9 mouse cellular contexts compared by ENCODE assay signal in genomic region chr14:26486416-26487198, GRCm38 (mm10). TPM values are rescaled to one million over a fixed set of nuclear protein-coding genes. Genes with fewer than 3 reads are reported as not detected.
DNase-seq lines count a peak whose midpoint lies in the region; ATAC-seq and TF ChIP-seq lines count a peak whose summit lies in the region.
"Had no signal": no experiment of that assay in that cellular context is flagged by ENCODE, and none has a peak within 500 bp of the region (broad histone marks: within the 10 kb centered on the region; RNA-seq: fewer than 3 reads in every experiment).

No protein-coding gene starts in this region.

- WGBS in forebrain, embryonic 14.5 days, result 51% methylated on average over 8 of the region's 8 CpGs
- 53% methylated on average over 8 of the region's 8 CpGs for WGBS in forebrain, embryonic 11.5 days
- 50% methylated on average over 8 of the region's 8 CpGs for WGBS in liver, postnatal 0 days (ENCODE audit: insufficient replicate concordance)
- 49% methylated on average over 8 of the region's 8 CpGs for WGBS in liver, embryonic 12.5 days (ENCODE audit: insufficient replicate concordance)
- 21% methylated on average over 8 of the region's 8 CpGs for WGBS in lung, embryonic 15.5 days
- 44% methylated on average over 8 of the region's 8 CpGs for WGBS in neural tube, embryonic 15.5 days

- H3K4me2 ChIP-seq in forebrain, embryonic 14.5 days (ENCODE audit: low read length), result no peak overlapping the region
- H3K4me2 ChIP-seq in forebrain, embryonic 11.5 days (ENCODE audit: low read depth, low read length, severe bottlenecking), result no peak overlapping the region
- no peak overlapping the region for H3K4me2 ChIP-seq in liver, postnatal 0 days (ENCODE audit: low read depth, low read length)
- H3K4me2 ChIP-seq in liver, embryonic 12.5 days, result no peak overlapping the region
- peak overlapping the region; percentile 30 for H3K4me2 ChIP-seq in lung, embryonic 15.5 days
- H3K4me2 ChIP-seq in neural tube, embryonic 15.5 days, result no peak overlapping the region
- H3K4me2 ChIP-seq: midbrain, embryonic 12.5 days had no signal

- TF ChIP-seq CTCF in liver, postnatal 0 days (IDR thresholded peaks at IDR 0.05; ENCODE audit: low read depth), result peak; percentile 50

- ATAC-seq in forebrain, embryonic 14.5 days, result no peak
- ATAC-seq in forebrain, embryonic 11.5 days (replicated peaks; ENCODE audit: low FRiP score), result no peak
- no peak for ATAC-seq in liver, postnatal 0 days
- ATAC-seq in liver, embryonic 12.5 days, result no peak
- no peak; the same call in 1 of the 2 replicates for ATAC-seq in lung, embryonic 15.5 days (ENCODE audit: borderline replicate concordance, extremely low read depth, low FRiP score, low TSS enrichment)
- no peak for ATAC-seq in neural tube, embryonic 15.5 days (ENCODE audit: low FRiP score)

- DNase-seq in forebrain, embryonic 14.5 days (ENCODE audit: low spot score), result peak; percentile 74
- DNase-seq in forebrain, embryonic 11.5 days (ENCODE audit: low spot score), result no peak
- no peak for DNase-seq in liver, postnatal 0 days
- peak; percentile 76 for DNase-seq in brain, adult 2 months (ENCODE audit: low read depth, low spot score)
- DNase-seq in urinary bladder, postnatal 25 days (ENCODE audit: low spot score), result no peak

- no peaks in the 10 kb centered on the region for H3K4me1 ChIP-seq in forebrain, embryonic 14.5 days (ENCODE audit: control insufficient read depth, insufficient read depth, low read length)
- no peaks in the 10 kb centered on the region for H3K4me1 ChIP-seq in forebrain, embryonic 11.5 days (replicated peaks; ENCODE audit: control insufficient read depth, insufficient read depth, low read length)
- no peaks in the 10 kb centered on the region for H3K4me1 ChIP-seq in liver, postnatal 0 days (ENCODE audit: insufficient read depth)
- H3K4me1 ChIP-seq in liver, embryonic 12.5 days, result peaks cover 11% of the 10 kb centered on the region; the same call in 1 of the 2 replicates
- 0 out of 2 replicates have a peak, but pooled peaks cover 8% of the 10 kb centered on the region for H3K4me1 ChIP-seq in lung, embryonic 15.5 days
- peaks cover 11% of the 10 kb centered on the region for H3K4me1 ChIP-seq in neural tube, embryonic 15.5 days

- no peaks in the 10 kb centered on the region for H3K9me3 ChIP-seq in forebrain, embryonic 14.5 days (replicated peaks; ENCODE audit: control insufficient read depth, low read length)
- no peaks in the 10 kb centered on the region for H3K9me3 ChIP-seq in forebrain, embryonic 11.5 days (ENCODE audit: control insufficient read depth, low read length)
- no peaks in the 10 kb centered on the region for H3K9me3 ChIP-seq in liver, postnatal 0 days (ENCODE audit: low read length)
- no peaks in the 10 kb centered on the region for H3K9me3 ChIP-seq in liver, embryonic 12.5 days (replicated peaks)
- H3K9me3 ChIP-seq in lung, embryonic 15.5 days, result no peaks in the 10 kb centered on the region
- no peaks in the 10 kb centered on the region for H3K9me3 ChIP-seq in neural tube, embryonic 15.5 days (replicated peaks)
- H3K9me3 ChIP-seq: midbrain, embryonic 12.5 days had no signal

- no peak overlapping the region for H3K4me3 ChIP-seq in forebrain, embryonic 14.5 days (ENCODE audit: low read depth, low read length)
- H3K4me3 ChIP-seq in forebrain, embryonic 11.5 days (ENCODE audit: low read depth, low read length), result no peak overlapping the region
- H3K4me3 ChIP-seq in liver, postnatal 0 days (ENCODE audit: low read depth, low read length), result no peak overlapping the region
- H3K4me3 ChIP-seq in liver, embryonic 12.5 days, result no peak overlapping the region
- no peak overlapping the region for H3K4me3 ChIP-seq in lung, embryonic 15.5 days
- no peak overlapping the region for H3K4me3 ChIP-seq in neural tube, embryonic 15.5 days (replicated peaks)
- H3K4me3 ChIP-seq: midbrain, embryonic 12.5 days had no signal

- H3K36me3 ChIP-seq in forebrain, embryonic 14.5 days (ENCODE audit: control insufficient read depth, insufficient read depth, low read length), result no peaks in the 10 kb centered on the region
- no peaks in the 10 kb centered on the region for H3K36me3 ChIP-seq in forebrain, embryonic 11.5 days (ENCODE audit: control insufficient read depth, insufficient read depth, low read length)
- no peaks in the 10 kb centered on the region for H3K36me3 ChIP-seq in liver, postnatal 0 days (replicated peaks; ENCODE audit: insufficient read depth, low read length)
- no peaks in the 10 kb centered on the region for H3K36me3 ChIP-seq in liver, embryonic 12.5 days
- no peaks in the 10 kb centered on the region for H3K36me3 ChIP-seq in lung, embryonic 15.5 days
- no peaks in the 10 kb centered on the region for H3K36me3 ChIP-seq in neural tube, embryonic 15.5 days
- H3K36me3 ChIP-seq: midbrain, embryonic 12.5 days had no signal

- H3K27me3 ChIP-seq in forebrain, embryonic 14.5 days (replicated peaks; ENCODE audit: control insufficient read depth, insufficient read depth, low read length), result no peaks in the 10 kb centered on the region
- H3K27me3 ChIP-seq in forebrain, embryonic 11.5 days (ENCODE audit: control insufficient read depth, insufficient read depth, low read length), result no peaks in the 10 kb centered on the region
- no peaks in the 10 kb centered on the region for H3K27me3 ChIP-seq in liver, postnatal 0 days (ENCODE audit: insufficient read depth, low read length)
- H3K27me3 ChIP-seq in liver, embryonic 12.5 days (replicated peaks), result no peaks in the 10 kb centered on the region
- no peaks in the 10 kb centered on the region for H3K27me3 ChIP-seq in lung, embryonic 15.5 days
- H3K27me3 ChIP-seq in neural tube, embryonic 15.5 days (replicated peaks), result no peaks in the 10 kb centered on the region
- H3K27me3 ChIP-seq: midbrain, embryonic 12.5 days had no signal

- no peak overlapping the region for H3K27ac ChIP-seq in forebrain, embryonic 14.5 days (ENCODE audit: low read depth, low read length)
- H3K27ac ChIP-seq in forebrain, embryonic 11.5 days (ENCODE audit: low read depth, low read length), result no peak overlapping the region
- no peak overlapping the region; the same call in 1 of the 2 replicates for H3K27ac ChIP-seq in liver, postnatal 0 days (ENCODE audit: low read depth)
- no peak overlapping the region for H3K27ac ChIP-seq in liver, embryonic 12.5 days
- H3K27ac ChIP-seq in lung, embryonic 15.5 days, result peak overlapping the region; percentile 20; the same call in 1 of the 2 replicates
- H3K27ac ChIP-seq in neural tube, embryonic 15.5 days (replicated peaks), result no peak overlapping the region
- H3K27ac ChIP-seq: midbrain, embryonic 12.5 days had no signal

- H3K9ac ChIP-seq in forebrain, embryonic 14.5 days (ENCODE audit: low read length), result no peak overlapping the region
- H3K9ac ChIP-seq in forebrain, embryonic 11.5 days (ENCODE audit: low read length), result no peak overlapping the region
- H3K9ac ChIP-seq in liver, postnatal 0 days (replicated peaks), result no peak overlapping the region
- H3K9ac ChIP-seq in liver, embryonic 12.5 days, result no peak overlapping the region
- H3K9ac ChIP-seq in lung, embryonic 15.5 days, result no peak overlapping the region
- no peak overlapping the region for H3K9ac ChIP-seq in neural tube, embryonic 15.5 days (replicated peaks)
- H3K9ac ChIP-seq: midbrain, embryonic 12.5 days had no signal

- TF ChIP-seq EP300 in liver, postnatal 0 days (IDR thresholded peaks at IDR 0.05; ENCODE audit: low read depth), result no peak

RNA-seq across cellular contexts. Expression of gene Slmap, which starts 48.1 kb away (rescaled TPM):
- 11.7 and 15.8 TPM in 2 replicates for polyA plus RNA-seq in forebrain, embryonic 14.5 days (2014; fragmentation: Nextera tagmentation; extraction: Ambion mirVana)
- polyA plus RNA-seq in forebrain, embryonic 11.5 days (2014; fragmentation: Nextera tagmentation; extraction: Ambion mirVana), result 24.9 and 25.5 TPM in 2 replicates
- 11.7 and 12.3 TPM in 2 replicates for polyA plus RNA-seq in liver, postnatal 0 days (2015; fragmentation: Nextera tagmentation; extraction: Ambion mirVana)
- polyA plus RNA-seq in liver, embryonic 12.5 days (2016; fragmentation: Nextera tagmentation; extraction: Ambion mirVana), result 20.2 and 20.6 TPM in 2 replicates
- 25.5 and 26.4 TPM in 2 replicates for polyA plus RNA-seq in lung, embryonic 15.5 days (2015; fragmentation: Nextera tagmentation; extraction: Ambion mirVana)
- polyA plus RNA-seq in neural tube, embryonic 15.5 days (2015; fragmentation: Nextera tagmentation; extraction: Ambion mirVana), result 13.4 and 14.8 TPM in 2 replicates

Comparison
In these comparisons a context has a peak if more than half of its experiments do, and no peak if none do; other contexts are left out.
1. DNase-seq: peak in forebrain, embryonic 14.5 days (single experiment) and brain, adult 2 months (single experiment); none in forebrain, embryonic 11.5 days (single experiment), liver, postnatal 0 days (single experiment) and urinary bladder, postnatal 25 days (single experiment).